Mouse (Mus musculus): ENCODE measurements around the gene Cdh24.

- TF ChIP-seq EP300 (IDR thresholded peaks at IDR 0.05; ENCODE audit: low read depth) (no peak), CTCF (IDR thresholded peaks at IDR 0.05; ENCODE audit: low read depth) (no peak)
Measured at GRCm38 (mm10) chr14:54647900-54648299, 6.7 kb upstream of the Cdh24 start.
